Mouse (Mus musculus): ENCODE measurements around the gene Eif2ak2. TPM values are rescaled to one million over a fixed set of nuclear protein-coding genes. Genes with fewer than 3 reads are reported as not detected.

Gene Eif2ak2
- polyA plus RNA-seq, 1 experiment from 2014 or later: 16.0 TPM

GRCm38 (mm10) chr17:78891020-78891419 lies 8.6 kb upstream of the Eif2ak2 start:
- H3K4me1 ChIP-seq: no peaks in the 10 kb centered on the region
- 75% methylated on average over 9 of the region's 9 CpGs for WGBS
- no peak for ATAC-seq (ENCODE audit: insufficient read depth, low FRiP score, low read depth)
- H3K4me3 ChIP-seq (replicated peaks): no peak overlapping the region
- H3K9me3 ChIP-seq: no peaks in the 10 kb centered on the region
- no peak overlapping the region for H3K4me2 ChIP-seq
- H3K9ac ChIP-seq: no peak overlapping the region
- no peaks in the 10 kb centered on the region for H3K36me3 ChIP-seq
- no peaks in the 10 kb centered on the region for H3K27me3 ChIP-seq (replicated peaks)
- no peak overlapping the region for H3K27ac ChIP-seq

GRCm38 (mm10) chr17:78889184-78889583 lies 6.8 kb upstream of the Eif2ak2 start:
- WGBS: 57% methylated on average over 3 of the region's 3 CpGs
- no peak overlapping the region for H3K4me3 ChIP-seq (replicated peaks)
- no peak overlapping the region for H3K4me2 ChIP-seq
- no peak for ATAC-seq (ENCODE audit: insufficient read depth, low FRiP score, low read depth)
- 0 out of 2 replicates have a peak, but pooled peaks cover 3% of the 10 kb centered on the region for H3K36me3 ChIP-seq
- no peaks in the 10 kb centered on the region for H3K9me3 ChIP-seq
- no peaks in the 10 kb centered on the region for H3K4me1 ChIP-seq
- H3K27ac ChIP-seq: no peak overlapping the region
- no peaks in the 10 kb centered on the region for H3K27me3 ChIP-seq (replicated peaks)
- no peak overlapping the region for H3K9ac ChIP-seq

- H3K4me3 ChIP-seq (replicated peaks): no peak overlapping the region
- 0 out of 2 replicates have a peak, but pooled peaks cover 3% of the 10 kb centered on the region for H3K36me3 ChIP-seq
- H3K27me3 ChIP-seq (replicated peaks): no peaks in the 10 kb centered on the region
- no peak overlapping the region for H3K9ac ChIP-seq
- whole genome bisulfite sequencing: 80% methylated on average over 4 of the region's 4 CpGs
- no peaks in the 10 kb centered on the region for H3K4me1 ChIP-seq
- no peak for ATAC-seq (ENCODE audit: insufficient read depth, low FRiP score, low read depth)
- H3K4me2 ChIP-seq: no peak overlapping the region
- H3K27ac ChIP-seq: no peak overlapping the region
- H3K9me3 ChIP-seq: no peaks in the 10 kb centered on the region
These were observed 6.2 kb upstream of the Eif2ak2 start for GRCm38 (mm10) chr17:78888554-78888953.

- H3K4me3 ChIP-seq (replicated peaks): no peak overlapping the region
- H3K36me3 ChIP-seq: 0 out of 2 replicates have a peak, but pooled peaks cover 3% of the 10 kb centered on the region
- ATAC-seq (ENCODE audit: insufficient read depth, low FRiP score, low read depth): no peak
- H3K9ac ChIP-seq: no peak overlapping the region
- no peak overlapping the region for H3K4me2 ChIP-seq
- no peak overlapping the region for H3K27ac ChIP-seq
- no peaks in the 10 kb centered on the region for H3K27me3 ChIP-seq (replicated peaks)
- H3K4me1 ChIP-seq: peaks cover 7% of the 10 kb centered on the region; the same call in 1 of the 2 replicates
- H3K9me3 ChIP-seq: no peaks in the 10 kb centered on the region
- WGBS: 85% methylated on average over 5 of the region's 5 CpGs
These were observed 3.1 kb upstream of the Eif2ak2 start for GRCm38 (mm10) chr17:78885286-78886065.

- H3K4me3 ChIP-seq (replicated peaks): no peak overlapping the region
- H3K9me3 ChIP-seq: no peaks in the 10 kb centered on the region
- no peak overlapping the region for H3K27ac ChIP-seq
- peaks cover 7% of the 10 kb centered on the region; the same call in 1 of the 2 replicates for H3K4me1 ChIP-seq
- ATAC-seq (ENCODE audit: insufficient read depth, low FRiP score, low read depth): no peak
- 0 out of 2 replicates have a peak, but pooled peaks cover 3% of the 10 kb centered on the region for H3K36me3 ChIP-seq
- no peak overlapping the region for H3K4me2 ChIP-seq
- 90% methylated on average over 4 of the region's 4 CpGs for WGBS
- no peaks in the 10 kb centered on the region for H3K27me3 ChIP-seq (replicated peaks)
- no peak overlapping the region for H3K9ac ChIP-seq
These were observed 918 bp upstream of the Eif2ak2 start for GRCm38 (mm10) chr17:78883291-78883690.

GRCm38 (mm10) chr17:78881878-78882304 lies 482 bp downstream of the Eif2ak2 start:
- Histone ChIP-seq H3K9me3 (no peaks in the 10 kb centered on the region), H3K9ac (peak overlapping the region; percentile 65), H3K4me1 (peaks cover 7% of the 10 kb centered on the region; the same call in 1 of the 2 replicates), H3K27ac (peak overlapping the region; percentile 83), H3K36me3 (peaks cover 6% of the 10 kb centered on the region; the same call in 1 of the 2 replicates), H3K4me3 (replicated peaks) (peak overlapping the region; percentile 71), H3K27me3 (replicated peaks) (no peaks in the 10 kb centered on the region), H3K4me2 (peak overlapping the region; percentile 57)
- WGBS: 14% methylated on average over 4 of the region's 7 CpGs
- ATAC-seq (ENCODE audit: insufficient read depth, low FRiP score, low read depth): peak; percentile 56

GRCm38 (mm10) chr17:78873886-78874285 lies 8.5 kb downstream of the Eif2ak2 start:
- peaks cover 6% of the 10 kb centered on the region; the same call in 1 of the 2 replicates for H3K36me3 ChIP-seq
- 91% methylated on average over 6 of the region's 6 CpGs for WGBS

GRCm38 (mm10) chr17:78856243-78856642 lies 26.1 kb downstream of the Eif2ak2 start:
- WGBS: 87% methylated on average over 10 of the region's 10 CpGs
- H3K4me3 ChIP-seq (replicated peaks): no peak overlapping the region
- H3K4me2 ChIP-seq: no peak overlapping the region
- H3K4me1 ChIP-seq: no peaks in the 10 kb centered on the region
- H3K27me3 ChIP-seq (replicated peaks): no peaks in the 10 kb centered on the region
- H3K27ac ChIP-seq: no peak overlapping the region
- no peaks in the 10 kb centered on the region for H3K9me3 ChIP-seq
- H3K9ac ChIP-seq: no peak overlapping the region
- H3K36me3 ChIP-seq: peaks cover 6% of the 10 kb centered on the region; the same call in 1 of the 2 replicates
- no peak for ATAC-seq (ENCODE audit: insufficient read depth, low FRiP score, low read depth)

More at GRCm38 (mm10) chr17:78873886-78874285, 8.5 kb downstream of the Eif2ak2 start:
- no peak overlapping the region for H3K9ac ChIP-seq
- H3K9me3 ChIP-seq: no peaks in the 10 kb centered on the region
- H3K4me1 ChIP-seq: no peaks in the 10 kb centered on the region
- no peak overlapping the region for H3K27ac ChIP-seq
- H3K4me2 ChIP-seq: no peak overlapping the region
- no peak for ATAC-seq (ENCODE audit: insufficient read depth, low FRiP score, low read depth)
- H3K4me3 ChIP-seq (replicated peaks): no peak overlapping the region
- H3K27me3 ChIP-seq (replicated peaks): no peaks in the 10 kb centered on the region

- Histone ChIP-seq H3K4me2 (no peak overlapping the region), H3K9me3 (no peaks in the 10 kb centered on the region), H3K27ac (no peak overlapping the region), H3K27me3 (replicated peaks) (no peaks in the 10 kb centered on the region), H3K36me3 (peaks cover 48% of the 10 kb centered on the region), H3K4me3 (replicated peaks) (no peak overlapping the region), H3K4me1 (no peaks in the 10 kb centered on the region), H3K9ac (no peak overlapping the region)
- ATAC-seq (ENCODE audit: insufficient read depth, low FRiP score, low read depth): no peak
- WGBS: 86% methylated on average over 7 of the region's 7 CpGs
These were observed 40.0 kb downstream of the Eif2ak2 start for GRCm38 (mm10) chr17:78842271-78842928.

GRCm38 (mm10) chr17:78836056-78836455 lies 46.3 kb downstream of the Eif2ak2 start:
- no peak for ATAC-seq (ENCODE audit: insufficient read depth, low FRiP score, low read depth)
- H3K27me3 ChIP-seq (replicated peaks): no peaks in the 10 kb centered on the region
- no peaks in the 10 kb centered on the region for H3K9me3 ChIP-seq
- 0 out of 2 replicates have a peak, but pooled peaks cover 15% of the 10 kb centered on the region for H3K36me3 ChIP-seq
- H3K4me2 ChIP-seq: peak overlapping the region; percentile 88
- H3K9ac ChIP-seq: peak overlapping the region; percentile 50; the same call in 1 of the 2 replicates
- no peaks in the 10 kb centered on the region for H3K4me1 ChIP-seq
- H3K4me3 ChIP-seq (replicated peaks): peak overlapping the region; percentile 89
- WGBS: 26% methylated on average over 2 of the region's 2 CpGs
- peak overlapping the region; percentile 90 for H3K27ac ChIP-seq

- Histone ChIP-seq H3K36me3 (peaks cover 12% of the 10 kb centered on the region; the same call in 1 of the 2 replicates), H3K27me3 (replicated peaks) (no peaks in the 10 kb centered on the region), H3K4me2 (peak within 1 kb of the TSS; percentile 88), H3K27ac (peak within 1 kb of the TSS; percentile 90), H3K4me1 (no peaks in the 10 kb centered on the region), H3K4me3 (replicated peaks) (peak within 1 kb of the TSS; percentile 89), H3K9me3 (no peaks in the 10 kb centered on the region), H3K9ac (peak within 1 kb of the TSS; percentile 94)
- WGBS: under 1% methylated on average over 81 of the region's 81 CpGs
- peak; percentile 98 for ATAC-seq (ENCODE audit: insufficient read depth, low FRiP score, low read depth)
These were observed 47.2 kb downstream of the Eif2ak2 start, which contains the start of the genes Heatr5b and Gpatch11 for GRCm38 (mm10) chr17:78834856-78835835. Gene Heatr5b, minus strand, starts transcription at chr17:78835364. Gene Gpatch11, plus strand, starts transcription at chr17:78835567.
